Comparison of ENCODE assay signal across 11 mouse cellular contexts in the genomic region with DNA sequence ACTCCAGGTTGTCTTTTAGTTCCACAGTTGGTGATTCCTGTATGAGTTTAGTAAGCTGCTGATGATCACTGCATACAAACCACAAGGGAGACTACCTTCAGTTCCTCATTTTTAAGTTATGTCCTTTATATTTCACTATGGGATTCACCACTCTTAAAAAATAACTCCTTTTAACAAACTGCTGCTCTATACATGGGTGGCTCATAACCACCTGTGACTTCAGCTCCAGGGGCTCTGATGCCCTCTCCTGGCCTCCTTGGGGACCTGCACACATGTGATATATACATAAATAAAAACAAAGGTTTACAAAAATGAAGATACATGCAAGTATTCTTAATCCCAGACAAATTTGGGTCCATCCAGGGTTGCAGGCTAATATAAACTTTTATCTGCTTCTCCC. TPM values are rescaled to one million over a fixed set of nuclear protein-coding genes. Genes with fewer than 3 reads are reported as not detected.
DNase-seq lines count a peak whose midpoint lies in the region; ATAC-seq and TF ChIP-seq lines count a peak whose summit lies in the region.
"Had no signal": no experiment of that assay in that cellular context is flagged by ENCODE, and none has a peak within 500 bp of the region (broad histone marks: within the 10 kb centered on the region; RNA-seq: fewer than 3 reads in every experiment).

No protein-coding gene starts in this region.

- H3K9me3 ChIP-seq in liver, embryonic 11.5 days (ENCODE audit: control insufficient read depth, low read length): no peaks in the 10 kb centered on the region
- H3K9me3 ChIP-seq in CH12.LX (replicated peaks; ENCODE audit: low read length): no peaks in the 10 kb centered on the region
- no peaks in the 10 kb centered on the region for H3K9me3 ChIP-seq in hindbrain, embryonic 14.5 days (ENCODE audit: control insufficient read depth, low read length)
- H3K9me3 ChIP-seq: neural tube, embryonic 13.5 days had no signal

- no peak for ATAC-seq in CD4-positive, CD25-positive, alpha-beta regulatory T cell, adult 4 months
- ATAC-seq in liver, embryonic 11.5 days (replicated peaks; ENCODE audit: low FRiP score): no peak
- 0 out of 2 replicates have a peak, but pooled peaks have one; percentile 25 for ATAC-seq in erythroid progenitor cell, adult 5-6 weeks (replicated peaks; ENCODE audit: low FRiP score, poor library complexity, severe bottlenecking)
- ATAC-seq in hindbrain, embryonic 14.5 days (ENCODE audit: low FRiP score): no peak

- no peak overlapping the region for H3K4me2 ChIP-seq in liver, embryonic 11.5 days
- no peak overlapping the region for H3K4me2 ChIP-seq in CH12.LX (ENCODE audit: insufficient read depth, low read depth, poor library complexity, severe bottlenecking)
- H3K4me2 ChIP-seq in hindbrain, embryonic 14.5 days (replicated peaks): no peak overlapping the region
- H3K4me2 ChIP-seq: neural tube, embryonic 13.5 days had no signal

- peak; percentile 28 for DNase-seq in CD4-positive, CD25-positive, alpha-beta regulatory T cell, adult 2 months (ENCODE audit: low read depth, low spot score)
- DNase-seq in liver, adult 2 months (ENCODE audit: extremely low read depth, low read depth, low spot score): no peak
- no peak for DNase-seq in liver, embryonic 11.5 days (ENCODE audit: low spot score)
- DNase-seq in CH12.LX (ENCODE audit: extremely low read depth): no peak
- DNase-seq in urinary bladder, postnatal 14 days (ENCODE audit: low spot score): no peak
- no peak for DNase-seq in hindbrain, embryonic 14.5 days (ENCODE audit: low spot score)
- DNase-seq: cerebellum, adult 18-20 months; kidney, adult 8-10 months had no signal

- TF ChIP-seq POLR2A in liver, adult 2 months (IDR thresholded peaks at IDR 0.05; ENCODE audit: extremely low read depth, insufficient read depth, low read length): no peak
- TF ChIP-seq POLR2A in CH12.LX (IDR thresholded peaks at IDR 0.05; ENCODE audit: low read depth, low read length): no peak

- no peak overlapping the region for H3K27ac ChIP-seq in liver, adult 2 months (replicated peaks; ENCODE audit: insufficient read depth, low read depth, low read length)
- no peak overlapping the region for H3K27ac ChIP-seq in liver, embryonic 11.5 days (ENCODE audit: low read depth, low read length)
- no peak overlapping the region for H3K27ac ChIP-seq in CH12.LX (ENCODE audit: insufficient read depth, low read depth)
- H3K27ac ChIP-seq in hindbrain, embryonic 14.5 days: no peak overlapping the region
- H3K27ac ChIP-seq: neural tube, embryonic 13.5 days had no signal

- dilution Hi-C loops in CH12.LX (cut with MboI; ENCODE audit: extremely low pct_ligation_motif_present, extremely low pct_unique_long_range_greater_than_20kb, low sequenced_read_pairs): no loop called here

- peaks cover 62% of the 10 kb centered on the region for H3K36me3 ChIP-seq in liver, adult 2 months (ENCODE audit: control insufficient read depth, insufficient read depth, low read length)
- peaks cover 31% of the 10 kb centered on the region for H3K36me3 ChIP-seq in liver, embryonic 11.5 days (ENCODE audit: control insufficient read depth, insufficient read depth, low read length)
- peaks cover 40 to 90% of the 10 kb centered on the region in 2 experiments for H3K36me3 ChIP-seq in CH12.LX (replicated peaks in 1 of 2; ENCODE audit: control insufficient read depth in 1 of 2, insufficient read depth in 1 of 2, low read length in 1 of 2)
- H3K36me3 ChIP-seq in hindbrain, embryonic 14.5 days (replicated peaks; ENCODE audit: control insufficient read depth, insufficient read depth): peaks cover 88% of the 10 kb centered on the region

- peak; percentile 36; the same call in 1 of the 2 replicates for TF ChIP-seq CTCF in liver, adult 2 months (IDR thresholded peaks at IDR 0.05; ENCODE audit: low read depth, low read length)
- TF ChIP-seq CTCF in CH12.LX (conservative IDR thresholded peaks at IDR 0.05 in 1 of 2, IDR thresholded peaks at IDR 0.05 in 1 of 2; ENCODE audit: low read depth in 2 of 2, low read length in 2 of 2): peak in 1 of 2 experiments; percentile 42; a peak in 2 of 4 replicates

- no peak overlapping the region for H3K9ac ChIP-seq in liver, adult 2 months (ENCODE audit: low read depth, low read length)
- H3K9ac ChIP-seq in liver, embryonic 11.5 days (ENCODE audit: low read depth, low read length): no peak overlapping the region
- H3K9ac ChIP-seq in CH12.LX (ENCODE audit: insufficient read depth, low read depth): no peak overlapping the region
- H3K9ac ChIP-seq in hindbrain, embryonic 14.5 days: no peak overlapping the region
- H3K9ac ChIP-seq: neural tube, embryonic 13.5 days had no signal

- TF ChIP-seq RAD21 in CH12.LX (IDR thresholded peaks at IDR 0.05; ENCODE audit: low read depth, low read length): peak; percentile 11

- no peaks in the 10 kb centered on the region for H3K27me3 ChIP-seq in liver, adult 2 months (ENCODE audit: control insufficient read depth, insufficient read depth, low read length)
- no peaks in the 10 kb centered on the region for H3K27me3 ChIP-seq in liver, embryonic 11.5 days (replicated peaks; ENCODE audit: control insufficient read depth, insufficient read depth, low read length)
- no peaks in the 10 kb centered on the region for H3K27me3 ChIP-seq in CH12.LX (replicated peaks)
- H3K27me3 ChIP-seq in hindbrain, embryonic 14.5 days (ENCODE audit: control insufficient read depth, insufficient read depth, low read length): no peaks in the 10 kb centered on the region
- H3K27me3 ChIP-seq: neural tube, embryonic 13.5 days had no signal

- no peak overlapping the region for H3K4me3 ChIP-seq in liver, adult 2 months (ENCODE audit: insufficient read depth, low read depth, low read length)
- no peak overlapping the region for H3K4me3 ChIP-seq in liver, embryonic 11.5 days (ENCODE audit: low read depth, low read length)
- no peak overlapping the region for H3K4me3 ChIP-seq in CH12.LX (replicated peaks in 1 of 3; ENCODE audit: low read depth in 2 of 3, low read length in 2 of 3, poor library complexity in 1 of 3)
- H3K4me3 ChIP-seq in hindbrain, embryonic 14.5 days (replicated peaks; ENCODE audit: low read length): no peak overlapping the region
- H3K4me3 ChIP-seq: neural tube, embryonic 13.5 days had no signal

- no peaks in the 10 kb centered on the region for H3K79me2 ChIP-seq in liver, adult 2 months (ENCODE audit: control insufficient read depth, insufficient read depth, low read length)
- H3K79me2 ChIP-seq in CH12.LX (replicated peaks; ENCODE audit: control insufficient read depth, extremely low read depth, insufficient read depth, poor library complexity, severe bottlenecking): no peaks in the 10 kb centered on the region; the same call in 1 of the 2 replicates

- in situ Hi-C loops in CH12.LX (cut with MboI; ENCODE audit: low pct_ligation_motif_present, low pct_unique_long_range_greater_than_20kb, low sequenced_read_pairs): no loop called here

- H3K4me1 ChIP-seq in liver, adult 2 months (ENCODE audit: control insufficient read depth, insufficient read depth, low read length): no peaks in the 10 kb centered on the region
- H3K4me1 ChIP-seq in liver, embryonic 11.5 days (replicated peaks; ENCODE audit: control insufficient read depth, insufficient read depth, low read length): no peaks in the 10 kb centered on the region
- H3K4me1 ChIP-seq in CH12.LX (ENCODE audit: control insufficient read depth in 1 of 2, insufficient read depth in 2 of 2): 0 out of 4 replicates have a peak, but pooled peaks cover 0 to 4% of the 10 kb centered on the region in 2 experiments
- H3K4me1 ChIP-seq in hindbrain, embryonic 14.5 days (replicated peaks; ENCODE audit: control insufficient read depth, insufficient read depth, low read length): no peaks in the 10 kb centered on the region
- H3K4me1 ChIP-seq: neural tube, embryonic 13.5 days had no signal

- TF ChIP-seq EP300 in CH12.LX (IDR thresholded peaks at IDR 0.05; ENCODE audit: low read length): no peak

TF ChIP-seq in CH12.LX, 34 proteins besides CTCF, POLR2A, EP300 and RAD21:
- TF ChIP-seq ETS1 (conservative IDR thresholded peaks at IDR 0.05; ENCODE audit: low read depth, low read length) (no peak), CHD2 (IDR thresholded peaks at IDR 0.05; ENCODE audit: low read length) (no peak), GABPA (IDR thresholded peaks at IDR 0.05; ENCODE audit: insufficient replicate concordance, low read depth, low read length) (no peak)

RNA-seq across cellular contexts. Expression of gene Cep57, which starts 17.0 kb away (rescaled TPM):
- polyA plus RNA-seq in CD4-positive, CD25-positive, alpha-beta regulatory T cell, adult 4 months (2017; shearing (Covaris generic)): 10 to 100 TPM; 43.1 to 49.9 TPM
- 13.0 and 15.6 TPM in 2 replicates for total RNA-seq in liver, adult 2 months (2014; rRNA removed)
- polyA plus RNA-seq in liver, adult 2 months (2012; rRNA removed): 3.3 and 3.5 TPM in 2 replicates
- polyA plus RNA-seq in liver, embryonic 11.5 days (2014; fragmentation: Nextera tagmentation; extraction: Ambion mirVana): 55.9 and 62.8 TPM in 2 replicates
- total RNA-seq in CH12.LX (2012; rRNA removed) (26.5 and 27.7 TPM in 2 replicates), CH12.LX (2014; rRNA removed) (50.6 and 55.9 TPM in 2 replicates)
- polyA plus RNA-seq in CH12.LX (2012; ENCODE audit: insufficient read length, low read depth): 49.4 and 50.1 TPM in 2 replicates
- total RNA-seq in erythroid progenitor cell, adult 5-6 weeks (2015; ENCODE audit: low replicate concordance): 145 and 147 TPM in 2 replicates
- total RNA-seq in erythroid progenitor cell, adult 5-6 weeks (2017; ENCODE audit: low replicate concordance): 177 and 229 TPM in 2 replicates
- 34.6 and 35.5 TPM in 2 replicates for polyA plus RNA-seq in hindbrain, embryonic 14.5 days (2014; fragmentation: Nextera tagmentation; extraction: Ambion mirVana)

RNA-seq across cellular contexts. Expression of gene Fam76b, which starts 17.6 kb away (rescaled TPM):
- 10 to 100 TPM; 13.9 to 17.8 TPM for polyA plus RNA-seq in CD4-positive, CD25-positive, alpha-beta regulatory T cell, adult 4 months (2017; shearing (Covaris generic))
- total RNA-seq in liver, adult 2 months (2014; rRNA removed): 7.8 and 9.9 TPM in 2 replicates
- polyA plus RNA-seq in liver, adult 2 months (2012; rRNA removed): 1.3 and 1.7 TPM in 2 replicates
- 20.5 and 21.5 TPM in 2 replicates for polyA plus RNA-seq in liver, embryonic 11.5 days (2014; fragmentation: Nextera tagmentation; extraction: Ambion mirVana)
- 12.4 and 12.6 TPM in 2 replicates for total RNA-seq in CH12.LX (2012; rRNA removed)
- total RNA-seq in CH12.LX (2014; rRNA removed): 36.2 and 43.2 TPM in 2 replicates
- polyA plus RNA-seq in CH12.LX (2012; ENCODE audit: insufficient read length, low read depth): 25.3 and 31.7 TPM in 2 replicates
- 92.6 and 94.4 TPM in 2 replicates for total RNA-seq in erythroid progenitor cell, adult 5-6 weeks (2015; ENCODE audit: low replicate concordance)
- 110 and 139 TPM in 2 replicates for total RNA-seq in erythroid progenitor cell, adult 5-6 weeks (2017; ENCODE audit: low replicate concordance)
- 21.3 and 22.1 TPM in 2 replicates for polyA plus RNA-seq in hindbrain, embryonic 14.5 days (2014; fragmentation: Nextera tagmentation; extraction: Ambion mirVana)
